Mouse (Mus musculus) frontal cortex, adult (tissue): Measurements from ENCODE around the gene Edem3.

Source experiments
- ATAC-seq: cut with Nextera tagmentation; 2 replicates; pipeline ENCODE4 v1.9.2; 2017; ENCODE audit warnings: mild to moderate bottlenecking, moderate library complexity, mixed read lengths; ENCODE audit not compliant: low TSS enrichment

The Edem3 gene

GRCm38 (mm10) chr1:151863135-151863796, 108.1 kb downstream of the Edem3 start:
- no peak for ATAC-seq

GRCm38 (mm10) chr1:151863797-151864147, 108.6 kb downstream of the Edem3 start:
- no peak for ATAC-seq

GRCm38 (mm10) chr1:151864326-151864725, 109.2 kb downstream of the Edem3 start:
- ATAC-seq = no peak
